Mouse (Mus musculus): Measurements from ENCODE around the gene Dda1. TPM values are rescaled to one million over a fixed set of nuclear protein-coding genes. Genes with fewer than 3 reads are reported as not detected.

The Dda1 gene
- polyA plus RNA-seq, 1 experiment = 42.3 TPM

- Histone ChIP-seq H3K9me3 (ENCODE audit: control insufficient read depth, low read length) (no peaks in the 10 kb centered on the region), H3K4me3 (replicated peaks) (no peak overlapping the region), H3K27me3 (ENCODE audit: control insufficient read depth) (no peaks in the 10 kb centered on the region), H3K4me1 (ENCODE audit: control insufficient read depth) (peaks cover 4% of the 10 kb centered on the region), H3K36me3 (ENCODE audit: control insufficient read depth) (peaks cover 5% of the 10 kb centered on the region)
- TF ChIP-seq GATA1 (IDR thresholded peaks at IDR 0.05; ENCODE audit: low read length) (no peak), TAL1 (IDR thresholded peaks at IDR 0.05; ENCODE audit: low read length) (no peak)
Measured at GRCm38 (mm10) chr8:71497881-71498501, 29.0 kb downstream of the Dda1 start.

GRCm38 (mm10) chr8:71498816-71499690 is 30.1 kb downstream of the Dda1 start:
- Histone ChIP-seq H3K9me3 (ENCODE audit: control insufficient read depth, low read length) (no peaks in the 10 kb centered on the region), H3K36me3 (ENCODE audit: control insufficient read depth) (no peaks in the 10 kb centered on the region), H3K4me3 (replicated peaks) (no peak overlapping the region), H3K27me3 (ENCODE audit: control insufficient read depth) (no peaks in the 10 kb centered on the region), H3K4me1 (ENCODE audit: control insufficient read depth) (peaks cover 4% of the 10 kb centered on the region)
- TF ChIP-seq GATA1 (IDR thresholded peaks at IDR 0.05; ENCODE audit: low read length) = no peak
- TF ChIP-seq TAL1 (IDR thresholded peaks at IDR 0.05; ENCODE audit: low read length) = no peak

GRCm38 (mm10) chr8:71504349-71504748 is 35.4 kb downstream of the Dda1 start:
- TF ChIP-seq TAL1 (IDR thresholded peaks at IDR 0.05; ENCODE audit: low read length) (no peak), GATA1 (IDR thresholded peaks at IDR 0.05; ENCODE audit: low read length) (no peak)
- Histone ChIP-seq H3K36me3 (ENCODE audit: control insufficient read depth) (no peaks in the 10 kb centered on the region), H3K4me3 (replicated peaks) (no peak overlapping the region), H3K9me3 (ENCODE audit: control insufficient read depth, low read length) (no peaks in the 10 kb centered on the region), H3K4me1 (ENCODE audit: control insufficient read depth) (peaks cover 9% of the 10 kb centered on the region), H3K27me3 (ENCODE audit: control insufficient read depth) (peaks cover 26% of the 10 kb centered on the region)

- Histone ChIP-seq H3K9me3 (ENCODE audit: control insufficient read depth, low read length) (no peaks in the 10 kb centered on the region), H3K4me3 (replicated peaks) (no peak overlapping the region), H3K36me3 (ENCODE audit: control insufficient read depth) (no peaks in the 10 kb centered on the region), H3K4me1 (ENCODE audit: control insufficient read depth) (peaks cover 9% of the 10 kb centered on the region), H3K27me3 (ENCODE audit: control insufficient read depth) (peaks cover 32% of the 10 kb centered on the region)
- TF ChIP-seq TAL1 (IDR thresholded peaks at IDR 0.05; ENCODE audit: low read length) = no peak
- TF ChIP-seq GATA1 (IDR thresholded peaks at IDR 0.05; ENCODE audit: low read length) = no peak
Measured at GRCm38 (mm10) chr8:71505326-71505725, 36.3 kb downstream of the Dda1 start.

- no peak overlapping the region for H3K4me3 ChIP-seq (replicated peaks)
- no peaks in the 10 kb centered on the region for H3K36me3 ChIP-seq (ENCODE audit: control insufficient read depth)
- H3K4me1 ChIP-seq (ENCODE audit: control insufficient read depth) = peaks cover 10% of the 10 kb centered on the region
- H3K9me3 ChIP-seq (ENCODE audit: control insufficient read depth, low read length) = no peaks in the 10 kb centered on the region
- no peak for TF ChIP-seq TAL1 (IDR thresholded peaks at IDR 0.05; ENCODE audit: low read length)
- no peak for TF ChIP-seq GATA1 (IDR thresholded peaks at IDR 0.05; ENCODE audit: low read length)
- H3K27me3 ChIP-seq (ENCODE audit: control insufficient read depth) = peaks cover 32% of the 10 kb centered on the region
Measured at GRCm38 (mm10) chr8:71505979-71506378, 37.0 kb downstream of the Dda1 start.

GRCm38 (mm10) chr8:71507589-71508104 is 38.6 kb downstream of the Dda1 start:
- peaks cover 32% of the 10 kb centered on the region for H3K27me3 ChIP-seq (ENCODE audit: control insufficient read depth)
- H3K9me3 ChIP-seq (ENCODE audit: control insufficient read depth, low read length) = no peaks in the 10 kb centered on the region
- peaks cover 25% of the 10 kb centered on the region for H3K4me1 ChIP-seq (ENCODE audit: control insufficient read depth)
- no peaks in the 10 kb centered on the region for H3K36me3 ChIP-seq (ENCODE audit: control insufficient read depth)
- H3K4me3 ChIP-seq (replicated peaks) = peak overlapping the region; percentile 29
- TF ChIP-seq GATA1 (IDR thresholded peaks at IDR 0.05; ENCODE audit: low read length) = no peak

- Histone ChIP-seq H3K36me3 (ENCODE audit: control insufficient read depth) (no peaks in the 10 kb centered on the region), H3K27me3 (ENCODE audit: control insufficient read depth) (peaks cover 32% of the 10 kb centered on the region), H3K9me3 (ENCODE audit: control insufficient read depth, low read length) (no peaks in the 10 kb centered on the region), H3K4me3 (replicated peaks) (no peak overlapping the region), H3K4me1 (ENCODE audit: control insufficient read depth) (peaks cover 29% of the 10 kb centered on the region)
- TF ChIP-seq TAL1 (IDR thresholded peaks at IDR 0.05; ENCODE audit: low read length) = no peak
Measured at GRCm38 (mm10) chr8:71509316-71509715, 40.3 kb downstream of the Dda1 start.

- Histone ChIP-seq H3K9me3 (ENCODE audit: control insufficient read depth, low read length) (no peaks in the 10 kb centered on the region), H3K27me3 (ENCODE audit: control insufficient read depth) (peaks cover 29% of the 10 kb centered on the region), H3K4me1 (ENCODE audit: control insufficient read depth) (peaks cover 29% of the 10 kb centered on the region), H3K36me3 (ENCODE audit: control insufficient read depth) (no peaks in the 10 kb centered on the region), H3K4me3 (replicated peaks) (peak within 1 kb of the TSS; percentile 43)
- TF ChIP-seq TAL1 (IDR thresholded peaks at IDR 0.05; ENCODE audit: low read length) (no peak), GATA1 (IDR thresholded peaks at IDR 0.05; ENCODE audit: low read length) (no peak)
Measured at GRCm38 (mm10) chr8:71511644-71512043, 42.6 kb downstream of the Dda1 start, which contains the start of gene Plvap. Gene Plvap, minus strand, starts transcription at chr8:71511752.

- peaks cover 14% of the 10 kb centered on the region for H3K27me3 ChIP-seq (ENCODE audit: control insufficient read depth)
- no peak overlapping the region for H3K4me3 ChIP-seq (replicated peaks)
- H3K4me1 ChIP-seq (ENCODE audit: control insufficient read depth) = peaks cover 20% of the 10 kb centered on the region
- no peaks in the 10 kb centered on the region for H3K9me3 ChIP-seq (ENCODE audit: control insufficient read depth, low read length)
- H3K36me3 ChIP-seq (ENCODE audit: control insufficient read depth) = no peaks in the 10 kb centered on the region
- TF ChIP-seq TAL1 (IDR thresholded peaks at IDR 0.05; ENCODE audit: low read length) (no peak), GATA1 (IDR thresholded peaks at IDR 0.05; ENCODE audit: low read length) (no peak)
Measured at GRCm38 (mm10) chr8:71513018-71513754, 44.2 kb downstream of the Dda1 start.

All from erythroblast, embryonic 14.5 days (primary cell).